Mouse (Mus musculus) layer of hippocampus, adult 8-10 months (tissue): ENCODE results near the gene Gm11983. TPM values are rescaled to one million over a fixed set of nuclear protein-coding genes. Genes with fewer than 3 reads are reported as not detected.
"Not testable (repeated sequence)": the region's sequence is repeated elsewhere in the genome, so short reads cannot be mapped to it uniquely, and the experiment has no call there.

Experiments used
- DNase-seq, 2 experiments: peaks; one replicate each; pipeline ENCODE4 v3.0.0; 2022; ENCODE audit warnings: low spot score in 2 of 2
- total RNA-seq, 4 experiments: library from RNA; stranded (reverse); gene quantifications; 2 replicates each; pipeline ENCODE4 v1.2.4; 2022

Gene Gm11983
- not detected for total RNA-seq

GRCm38 (mm10) chr11:6837554-6837953, at the start of gene Gm11983:
Gene Gm11983 (minus strand): TSS chr11:6837654.
- DNase-seq = no peak

- DNase-seq = not testable (repeated sequence)
Observed at GRCm38 (mm10) chr11:6883045-6883444, 45.6 kb upstream of the Gm11983 start.

GRCm38 (mm10) chr11:6881614-6882013, 44.2 kb upstream of the Gm11983 start:
- no peak for DNase-seq

GRCm38 (mm10) chr11:6877740-6878139, 40.3 kb upstream of the Gm11983 start:
- DNase-seq = no peak

- DNase-seq = no peak
Observed at GRCm38 (mm10) chr11:6870947-6871346, 33.5 kb upstream of the Gm11983 start.

- DNase-seq = no peak
Observed at GRCm38 (mm10) chr11:6865536-6865935, 28.1 kb upstream of the Gm11983 start.

- no peak for DNase-seq
Observed at GRCm38 (mm10) chr11:6862185-6862584, 24.7 kb upstream of the Gm11983 start.

- peak in 1 of 2 experiments; percentile 30 for DNase-seq
Observed at GRCm38 (mm10) chr11:6859898-6860858, 22.7 kb upstream of the Gm11983 start.

- no peak for DNase-seq
Observed at GRCm38 (mm10) chr11:6859096-6859495, 21.6 kb upstream of the Gm11983 start.

GRCm38 (mm10) chr11:6855942-6856341, 18.5 kb upstream of the Gm11983 start:
- DNase-seq = no peak

- not testable (repeated sequence) for DNase-seq
Observed at GRCm38 (mm10) chr11:6853366-6853765, 15.9 kb upstream of the Gm11983 start.

- no peak for DNase-seq
Observed at GRCm38 (mm10) chr11:6843831-6844230, 6.4 kb upstream of the Gm11983 start.

- DNase-seq = no peak
Observed at GRCm38 (mm10) chr11:6842160-6842559, 4.7 kb upstream of the Gm11983 start.

- DNase-seq = no peak
Observed at GRCm38 (mm10) chr11:6840775-6841174, 3.3 kb upstream of the Gm11983 start.

GRCm38 (mm10) chr11:6834636-6835035, 2.8 kb downstream of the Gm11983 start:
- DNase-seq = no peak

- no peak for DNase-seq
Observed at GRCm38 (mm10) chr11:6833731-6834130, 3.7 kb downstream of the Gm11983 start.

GRCm38 (mm10) chr11:6831931-6832330, 5.5 kb downstream of the Gm11983 start:
- no peak for DNase-seq

GRCm38 (mm10) chr11:6828196-6828595, 9.3 kb downstream of the Gm11983 start:
- no peak for DNase-seq

- no peak for DNase-seq
Observed at GRCm38 (mm10) chr11:6826157-6826556, 11.3 kb downstream of the Gm11983 start.

- no peak for DNase-seq
Observed at GRCm38 (mm10) chr11:6823176-6823575, 14.3 kb downstream of the Gm11983 start.

GRCm38 (mm10) chr11:6814486-6814885, 23.0 kb downstream of the Gm11983 start:
- DNase-seq = no peak

GRCm38 (mm10) chr11:6802879-6803278, 34.6 kb downstream of the Gm11983 start:
- DNase-seq = not testable (repeated sequence)

- no peak for DNase-seq
Observed at GRCm38 (mm10) chr11:6790690-6791089, 46.8 kb downstream of the Gm11983 start.
